Mouse (Mus musculus): ENCODE data around the gene Ralgapa2.
A peak's percentile ranks its signal among the peaks of the same experiment; 100 is the strongest.
"Not testable (repeated sequence)": the region's sequence is repeated elsewhere in the genome, so short reads cannot be mapped to it uniquely, and the experiment has no call there.

Gene Ralgapa2

GRCm38 (mm10) chr2:146496995-146497394 is 15.1 kb downstream of the Ralgapa2 start:
- no peak for DNase-seq

DNA sequence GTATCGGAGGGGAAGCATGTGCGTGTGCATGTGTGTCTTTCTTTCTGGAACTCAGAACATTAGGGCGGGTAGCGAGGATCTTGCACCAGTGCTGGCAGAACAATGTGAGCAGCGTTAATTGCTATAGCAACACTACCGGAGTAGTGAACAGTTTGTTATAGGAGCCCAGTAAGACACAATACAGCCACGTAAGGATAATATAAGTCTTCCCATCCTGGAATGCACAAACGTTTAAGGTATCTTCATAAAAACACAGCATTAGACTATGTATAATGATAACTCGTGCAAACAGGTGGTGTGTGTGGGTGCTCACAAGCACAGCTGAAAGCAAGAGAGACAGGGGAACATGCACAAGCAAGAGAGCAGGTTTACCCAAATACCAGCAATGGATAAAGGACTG is 16.4 kb downstream of the Ralgapa2 start:
- no peak for DNase-seq

DNA sequence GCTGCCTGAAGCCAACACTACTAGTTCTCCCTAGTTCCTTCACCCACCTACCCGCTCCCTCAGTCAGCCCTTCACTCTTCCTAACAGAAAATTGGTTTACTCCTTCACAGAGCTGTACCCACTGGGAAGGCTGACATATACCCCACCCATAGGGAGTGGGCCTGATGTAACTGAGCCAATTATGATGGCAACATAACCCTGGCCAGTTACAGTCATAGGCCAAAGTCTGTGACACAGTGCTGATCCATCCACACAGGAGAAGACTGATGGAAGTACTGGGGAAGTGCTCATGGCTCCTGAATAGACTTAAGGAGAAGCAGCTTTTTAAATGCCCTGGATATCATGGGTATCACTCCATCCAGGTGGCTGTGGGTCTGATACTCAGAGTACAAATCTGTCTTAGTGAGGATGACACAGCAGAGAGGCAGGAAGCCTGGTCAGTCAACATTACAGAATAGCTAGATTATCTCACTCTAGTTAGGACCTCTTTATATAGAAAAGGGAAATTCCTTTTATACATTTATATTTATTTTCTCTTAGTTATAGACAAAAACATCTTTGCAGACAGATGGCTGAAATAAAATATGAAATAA is 18.7 kb downstream of the Ralgapa2 start:
- DNase-seq = no peak

DNA sequence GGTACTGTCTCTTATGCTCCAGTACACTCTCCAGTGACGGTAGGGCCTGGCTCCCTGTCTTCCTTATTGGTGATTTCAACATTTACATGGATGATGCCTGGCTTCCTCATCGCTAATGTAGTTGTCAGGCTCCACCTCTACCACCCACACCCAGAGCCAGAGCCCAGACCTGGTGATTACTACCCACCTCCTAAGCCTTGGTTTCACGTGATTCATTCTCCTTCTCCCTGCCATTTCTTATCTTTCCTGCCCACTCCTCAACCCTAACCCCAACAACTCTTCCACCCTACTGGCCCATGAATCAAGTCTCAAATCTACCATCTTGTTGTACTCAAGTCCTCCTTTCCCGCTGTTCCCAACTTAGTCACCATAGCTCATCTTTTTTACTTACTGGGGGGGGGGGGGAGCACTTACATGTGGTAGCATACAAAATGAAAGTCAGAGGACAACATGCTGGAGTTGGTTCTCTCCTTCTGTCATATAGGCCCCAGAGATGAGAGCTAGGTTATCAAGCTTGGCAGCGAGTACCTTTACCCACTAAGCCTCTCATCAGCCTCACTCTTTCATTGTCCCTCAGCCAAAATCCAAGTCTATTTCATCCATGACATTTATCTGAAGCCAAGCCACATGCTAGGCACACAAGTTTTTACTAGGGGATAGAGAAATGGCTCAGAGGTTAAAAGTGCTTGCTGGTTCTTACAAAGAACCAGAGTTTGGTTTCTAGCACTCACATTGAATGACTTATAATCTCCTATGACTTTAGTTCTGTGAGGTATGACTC is 20.1 kb downstream of the Ralgapa2 start:
- DNase-seq = no peak

GRCm38 (mm10) chr2:146490926-146491325 is 21.2 kb downstream of the Ralgapa2 start:
- DNase-seq = no peak

GRCm38 (mm10) chr2:146488291-146488690 is 23.9 kb downstream of the Ralgapa2 start:
- DNase-seq = no peak

- no peak for DNase-seq
Measured at GRCm38 (mm10) chr2:146482859-146483258, 29.3 kb downstream of the Ralgapa2 start.

- DNase-seq = peak; percentile 14 to 35
Measured at GRCm38 (mm10) chr2:146477491-146477890, 34.7 kb downstream of the Ralgapa2 start.

DNA sequence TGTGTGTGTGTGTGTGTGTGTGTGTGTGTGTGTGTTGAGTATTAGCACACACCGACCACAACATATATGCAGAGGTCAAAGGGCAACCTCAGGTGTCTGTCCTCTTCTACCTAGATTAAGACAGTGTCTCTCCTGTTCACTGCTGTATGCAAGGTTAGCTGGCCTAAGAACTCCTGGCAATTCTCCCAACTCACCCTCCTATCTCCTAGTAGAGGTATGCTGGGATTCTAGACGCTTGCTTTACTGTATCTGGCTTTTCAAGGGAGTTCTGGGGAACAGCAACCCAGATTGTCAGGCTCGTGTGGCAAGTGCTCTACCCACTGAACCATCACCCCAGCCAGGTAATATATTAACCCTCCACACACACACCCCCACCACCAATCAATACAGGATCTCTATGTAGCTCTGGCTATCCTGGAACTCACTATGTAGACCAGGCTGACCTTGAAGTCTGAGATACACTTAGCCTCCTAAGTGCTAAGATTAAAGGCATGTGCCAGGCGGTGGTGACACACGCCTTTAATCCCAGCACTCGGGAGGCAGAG is 35.6 kb downstream of the Ralgapa2 start:
- DNase-seq = no peak

DNA sequence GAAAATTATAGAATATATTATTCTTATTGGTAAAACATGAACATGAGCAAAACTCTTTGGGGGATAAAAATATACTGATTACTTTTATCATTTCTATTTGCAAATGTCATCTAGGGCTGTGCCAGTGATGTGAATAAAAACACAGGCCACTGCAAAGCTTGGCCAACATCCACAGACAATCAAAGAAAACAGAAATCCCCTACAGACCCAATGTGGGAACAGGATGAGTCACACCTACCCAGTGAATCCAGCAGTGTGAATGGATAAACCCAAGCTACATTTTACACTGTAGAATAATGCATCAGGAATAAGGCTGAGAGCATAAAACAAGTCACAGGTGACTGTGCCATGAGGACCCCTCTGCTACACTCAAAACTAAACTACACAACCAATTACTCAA is 36.1 kb downstream of the Ralgapa2 start:
- no peak for DNase-seq

GRCm38 (mm10) chr2:146470947-146471346 is 41.2 kb downstream of the Ralgapa2 start:
- no peak for DNase-seq

- peak; percentile 17 to 23 for DNase-seq
Measured at GRCm38 (mm10) chr2:146469707-146470420, 42.3 kb downstream of the Ralgapa2 start.

GRCm38 (mm10) chr2:146468898-146469297 is 43.2 kb downstream of the Ralgapa2 start:
- DNase-seq = no peak

DNA sequence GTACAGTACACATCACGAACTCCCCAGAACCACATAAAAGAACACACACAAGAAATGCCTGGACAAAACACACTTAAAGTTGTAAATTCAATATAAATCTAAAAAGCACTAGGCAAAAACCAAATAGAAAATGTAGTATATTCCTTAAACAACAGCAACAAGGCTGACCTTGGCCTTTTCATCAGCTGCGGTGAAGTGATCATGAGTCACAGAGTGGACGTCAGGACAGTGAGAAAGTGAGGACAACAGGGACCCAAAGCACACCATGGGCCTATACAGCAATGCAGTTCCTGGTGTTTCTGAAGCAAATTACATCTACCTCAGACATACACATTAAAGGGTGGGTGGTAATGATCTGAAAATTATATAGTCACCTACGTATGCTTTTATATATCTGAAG is 44.1 kb downstream of the Ralgapa2 start:
- DNase-seq = no peak

DNA sequence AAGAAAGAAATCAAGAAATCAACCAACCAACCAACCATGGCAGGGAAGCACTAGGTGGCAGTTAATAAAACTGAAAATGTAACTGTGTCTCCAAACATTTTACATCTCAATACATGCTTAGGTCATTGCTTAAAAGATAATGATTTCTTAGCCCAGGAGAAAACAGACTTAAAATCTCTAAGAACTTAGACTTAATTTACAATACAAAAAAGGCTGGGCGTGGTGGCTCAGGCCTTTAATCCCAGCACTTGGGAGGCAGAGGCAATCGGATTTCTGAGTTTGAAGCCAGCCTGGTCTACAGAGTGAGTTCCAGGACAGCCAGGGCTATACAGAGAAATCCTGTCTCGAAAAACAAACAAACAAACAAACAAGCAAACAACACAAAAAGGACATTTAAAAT is 45.3 kb downstream of the Ralgapa2 start:
- not testable (repeated sequence) for DNase-seq

GRCm38 (mm10) chr2:146457494-146457893 is 54.6 kb downstream of the Ralgapa2 start:
- no peak for DNase-seq

- no peak for DNase-seq
Measured at GRCm38 (mm10) chr2:146456612-146457011, 55.5 kb downstream of the Ralgapa2 start.

GRCm38 (mm10) chr2:146456062-146456461 is 56.1 kb downstream of the Ralgapa2 start:
- no peak for DNase-seq

- no peak for DNase-seq
Measured at GRCm38 (mm10) chr2:146444009-146444408, 68.1 kb downstream of the Ralgapa2 start.

DNA sequence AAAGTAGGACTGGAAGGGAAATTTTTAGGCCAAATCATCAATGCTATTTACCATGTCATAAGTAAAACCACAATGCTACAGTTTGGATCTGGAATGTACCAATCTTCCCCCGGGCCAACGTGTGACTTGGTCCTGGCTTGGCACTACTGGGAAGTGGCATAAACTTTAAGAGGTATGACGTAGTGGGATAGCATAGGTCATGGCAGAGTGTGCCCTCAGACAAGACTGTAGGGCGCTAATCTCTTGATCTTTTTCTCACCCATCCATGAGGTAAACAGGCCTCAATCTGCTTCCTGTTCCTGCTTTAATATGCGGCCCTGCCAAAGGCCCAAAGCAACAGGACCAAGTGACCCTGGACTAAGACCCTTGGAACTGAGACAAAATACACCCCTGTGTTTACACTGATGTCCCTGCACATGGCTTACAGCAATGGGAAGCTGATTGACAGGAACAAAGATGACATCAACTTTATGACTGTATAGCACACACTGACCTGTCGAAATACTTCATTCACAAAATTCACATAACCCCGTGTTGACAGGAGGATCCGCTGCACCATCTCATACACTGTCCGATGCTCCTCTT is 68.8 kb downstream of the Ralgapa2 start:
- DNase-seq = no peak

- no peak for DNase-seq
Measured at GRCm38 (mm10) chr2:146441711-146442110, 70.4 kb downstream of the Ralgapa2 start.

- DNase-seq = no peak
Measured at GRCm38 (mm10) chr2:146428751-146429150, 83.4 kb downstream of the Ralgapa2 start.

- no peak for DNase-seq
Measured at GRCm38 (mm10) chr2:146427380-146427779, 84.8 kb downstream of the Ralgapa2 start.
